16 mouse cellular contexts compared by ENCODE assay signal in genomic region chr6:36058206-36058605, GRCm38 (mm10).
DNase-seq lines count a peak whose midpoint lies in the region.
"Had no signal": no experiment of that assay in that cellular context is flagged by ENCODE, and none has a peak within 500 bp of the region (broad histone marks: within the 10 kb centered on the region; RNA-seq: fewer than 3 reads in every experiment).

No protein-coding gene starts in this region.

- peak; percentile 33 to 53 for DNase-seq in cerebellum, postnatal 10 days
- no peak for DNase-seq in cerebellum, adult 9-10 months
- peak; percentile 5 for DNase-seq in left cerebral cortex, postnatal 4 days
- DNase-seq in left cerebral cortex, adult 11 months (ENCODE audit: low spot score) = no peak
- peak; percentile 42 for DNase-seq in MN1 (ENCODE audit: low spot score)
- peak; percentile 13 to 21 for DNase-seq in adrenal gland, postnatal 36 days
- no peak for DNase-seq in kidney, adult 9 months
- DNase-seq: cerebellum, adult 8-10 months; gastrocnemius, postnatal 14 days; heart, postnatal 36 days; kidney, adult 8-10 months; kidney, postnatal 14 days; layer of hippocampus, postnatal 36 days; liver, embryonic 13.5 days; lung, adult 2 months; lung, postnatal 14 days had no signal

- intact Hi-C loops in left cerebral cortex, postnatal 4 days (cut with DNase I) = no loop called here

Comparison
In these comparisons a context has a peak if more than half of its experiments do, and no peak if none do; other contexts are left out.
1. DNase-seq: peak in cerebellum, postnatal 10 days (2 of 2), left cerebral cortex, postnatal 4 days (single experiment), MN1 (single experiment) and adrenal gland, postnatal 36 days (2 of 2); none in cerebellum, adult 9-10 months (single experiment), left cerebral cortex, adult 11 months (single experiment) and kidney, adult 9 months (single experiment).